Mouse (Mus musculus) thymus, postnatal 14 days (tissue): ENCODE measurements around the gene Msh4.
"Not testable (repeated sequence)": the region's sequence is repeated elsewhere in the genome, so short reads cannot be mapped to it uniquely, and the experiment has no call there.

Source experiments
- DNase-seq: peaks from one replicate; pipeline ENCODE4 v3.0.0; 2021

The Msh4 gene

DNA sequence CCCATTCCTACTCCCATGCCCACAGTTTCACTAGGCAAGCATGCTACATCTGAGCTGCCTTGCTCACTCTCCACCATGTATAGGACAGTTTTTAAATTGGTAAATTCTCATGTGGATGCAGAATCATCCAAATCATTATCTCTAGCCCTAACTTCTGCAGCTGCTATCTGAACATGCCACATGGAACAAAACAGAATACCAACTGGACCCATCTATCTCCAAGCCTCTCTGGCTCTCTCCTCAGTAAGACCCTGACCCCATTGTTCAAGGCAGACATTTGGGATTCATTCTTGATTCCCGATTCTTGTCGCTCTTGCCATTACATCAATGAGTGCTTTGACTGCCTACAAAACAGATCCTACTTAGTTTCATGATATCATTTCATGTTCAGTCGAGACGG lies 59.8 kb downstream of the Msh4 start:
- no peak for DNase-seq

DNA sequence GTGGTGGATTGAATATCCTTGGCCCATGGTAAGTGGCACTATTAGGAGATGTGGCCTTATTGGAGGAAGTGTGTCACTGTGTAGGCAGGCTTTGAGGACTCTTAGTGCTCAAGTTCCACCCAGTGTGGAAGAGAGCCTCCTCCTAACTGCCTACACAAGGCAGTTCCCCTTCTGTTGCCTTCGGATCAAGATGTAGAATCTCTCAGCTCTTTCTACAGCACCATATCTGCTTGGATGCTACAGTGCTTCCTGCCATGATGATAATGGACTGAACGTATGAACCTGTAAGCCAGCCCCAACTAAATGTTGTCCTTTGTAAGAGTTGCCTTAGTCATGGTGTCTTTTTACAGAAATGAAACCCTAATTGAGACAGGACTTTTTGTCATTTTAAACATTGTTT lies 60.4 kb downstream of the Msh4 start:
- DNase-seq, result no peak

DNA sequence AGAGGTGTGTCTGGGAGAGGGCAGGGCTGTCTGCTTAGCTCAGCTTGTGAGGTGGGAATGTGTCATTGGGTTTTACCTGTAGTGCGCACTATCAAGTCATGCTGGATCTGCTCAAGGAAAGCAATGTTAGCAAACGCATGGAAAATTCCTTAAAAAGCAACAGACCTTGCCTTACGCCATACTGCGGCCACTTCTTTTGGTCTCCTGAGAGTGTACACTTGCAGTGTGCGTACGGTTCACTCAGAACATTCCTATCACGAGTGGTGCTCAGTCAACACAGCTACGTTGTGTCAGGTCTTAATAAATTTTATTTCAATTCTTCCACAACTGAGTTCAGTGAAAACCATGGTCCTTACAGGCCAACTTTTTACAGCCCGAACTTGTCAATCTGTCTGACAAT lies 61.2 kb downstream of the Msh4 start:
- no peak for DNase-seq

DNA sequence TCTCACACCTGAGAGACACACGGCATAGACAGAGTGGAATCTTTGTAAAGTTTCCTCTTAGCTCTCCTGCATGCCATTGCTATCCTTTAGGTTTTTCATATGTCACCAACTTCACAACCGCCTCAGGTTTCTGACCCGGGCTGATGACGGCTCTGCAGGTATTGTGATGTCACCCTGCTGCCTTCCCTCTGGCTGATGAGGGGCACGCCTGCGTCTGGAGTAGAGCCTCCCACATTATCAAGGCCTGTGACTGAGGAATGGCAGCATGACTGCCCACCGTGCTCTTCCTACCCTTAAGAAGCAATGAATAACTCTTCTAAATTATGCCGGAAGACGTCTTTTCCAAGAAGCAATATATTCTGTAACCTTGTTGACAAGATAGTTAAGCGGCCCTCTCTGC lies 61.9 kb downstream of the Msh4 start, which contains the start of gene Asb17:
TSS of gene Asb17 (plus strand) at position 180 of the 400 bp plus-strand sequence.
- no peak for DNase-seq

- no peak for DNase-seq
Measured at GRCm38 (mm10) chr3:153837593-153837992, 68.3 kb downstream of the Msh4 start.

- DNase-seq, result no peak
Measured at GRCm38 (mm10) chr3:153836316-153836715, 69.6 kb downstream of the Msh4 start.

GRCm38 (mm10) chr3:153835455-153836086 lies 70.4 kb downstream of the Msh4 start:
- peak; percentile 76 for DNase-seq

DNA sequence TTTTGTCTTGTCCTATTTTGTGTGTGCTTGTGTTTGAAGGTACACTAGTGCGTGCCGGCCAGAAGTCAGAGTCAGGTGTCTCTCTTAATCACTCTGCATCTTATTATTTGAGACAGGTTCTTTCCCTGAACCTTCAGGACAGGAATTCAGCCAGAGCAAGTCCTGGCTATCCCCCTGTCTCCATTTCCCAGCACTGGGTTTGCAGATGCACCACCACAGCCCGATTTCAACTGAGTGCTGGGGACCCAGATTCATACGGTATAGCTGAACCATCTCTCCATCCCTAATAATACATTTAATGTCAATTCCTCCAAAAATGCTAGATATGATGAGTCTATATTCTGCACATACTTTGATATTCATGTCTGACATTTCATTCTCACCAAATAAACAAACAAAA lies 71.9 kb downstream of the Msh4 start:
- no peak for DNase-seq

- DNase-seq, result no peak
Measured at GRCm38 (mm10) chr3:153832654-153832945, 73.3 kb downstream of the Msh4 start.

DNA sequence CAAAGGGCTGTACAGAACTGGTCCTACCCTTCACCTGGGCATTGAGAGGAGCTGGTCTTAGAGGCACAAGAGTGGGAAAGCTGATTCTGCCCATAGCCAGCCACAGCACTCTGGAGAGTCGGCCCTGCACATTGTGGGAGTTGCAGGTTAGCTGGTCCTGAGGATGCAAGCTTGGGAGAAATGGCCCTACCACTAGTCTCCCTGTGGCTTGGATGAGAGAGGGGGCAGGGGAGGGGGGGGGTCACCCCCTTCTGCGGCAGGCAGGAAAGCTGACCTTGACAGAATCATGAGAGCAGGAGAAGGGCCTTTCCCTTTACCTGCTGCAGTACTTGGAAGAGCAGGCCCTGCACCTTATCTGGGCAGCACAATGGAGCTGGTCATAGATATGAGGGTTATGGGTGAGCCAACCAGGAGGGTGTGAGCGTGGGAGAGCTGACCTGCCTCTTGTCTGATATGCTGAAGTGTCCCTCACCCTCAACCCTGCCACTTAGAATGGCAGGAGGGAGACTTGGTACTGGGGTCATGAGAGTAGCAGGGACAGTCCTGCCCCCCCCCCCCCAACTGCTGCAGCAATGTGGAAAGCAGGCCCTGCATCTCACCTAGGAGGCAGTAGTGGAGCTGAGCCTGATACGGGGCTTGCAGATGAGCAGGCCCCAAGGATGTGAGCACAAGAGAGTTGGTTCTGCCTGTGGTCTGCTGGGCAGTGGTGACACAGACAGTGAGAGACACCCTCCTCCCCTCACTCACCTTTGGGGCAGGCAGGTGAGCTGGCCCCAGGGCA lies 73.9 kb downstream of the Msh4 start:
- DNase-seq, result no peak

- DNase-seq, result peak; percentile 60
Measured at GRCm38 (mm10) chr3:153831014-153831872, 74.7 kb downstream of the Msh4 start.

DNA sequence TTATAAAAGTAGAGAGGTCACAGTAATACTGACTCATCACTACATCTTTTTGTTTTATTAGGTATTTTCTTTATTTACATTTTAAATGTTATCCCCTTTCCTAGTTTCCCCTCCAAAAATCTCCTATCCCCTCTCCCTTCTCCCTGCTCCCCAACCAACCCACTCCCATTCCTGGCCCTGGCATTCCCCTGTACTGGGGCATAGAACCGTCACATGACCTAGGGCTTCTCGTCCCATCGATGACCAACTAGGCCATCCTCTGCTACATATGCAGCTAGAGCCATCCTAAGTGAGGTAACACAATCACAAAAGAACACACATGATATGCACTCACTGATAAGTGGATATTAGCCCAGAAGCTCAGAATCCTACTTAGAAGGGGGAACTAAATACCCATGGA lies 76.2 kb downstream of the Msh4 start:
- DNase-seq, result not testable (repeated sequence)

- DNase-seq, result no peak
Measured at GRCm38 (mm10) chr3:153826616-153827015, 79.3 kb downstream of the Msh4 start.

DNA sequence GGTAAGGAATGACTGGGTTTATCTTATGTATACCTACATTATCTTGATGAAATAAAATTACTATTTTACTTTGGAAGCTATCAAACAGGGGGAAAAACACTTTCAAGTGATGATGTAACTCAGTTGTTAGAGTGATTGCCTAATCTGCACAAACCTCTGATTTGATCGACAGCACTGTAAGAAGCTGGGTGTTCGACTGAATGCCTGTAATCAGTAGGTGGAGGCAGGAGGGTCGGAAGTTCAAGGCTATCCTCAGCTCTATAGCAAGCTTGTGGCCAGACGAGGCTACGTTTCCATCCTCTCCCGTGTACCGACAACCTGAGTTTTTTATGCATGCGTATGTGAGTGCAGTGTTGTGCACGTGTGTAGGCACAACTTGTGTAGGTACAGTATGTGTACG lies 80.7 kb downstream of the Msh4 start:
- DNase-seq, result no peak

DNA sequence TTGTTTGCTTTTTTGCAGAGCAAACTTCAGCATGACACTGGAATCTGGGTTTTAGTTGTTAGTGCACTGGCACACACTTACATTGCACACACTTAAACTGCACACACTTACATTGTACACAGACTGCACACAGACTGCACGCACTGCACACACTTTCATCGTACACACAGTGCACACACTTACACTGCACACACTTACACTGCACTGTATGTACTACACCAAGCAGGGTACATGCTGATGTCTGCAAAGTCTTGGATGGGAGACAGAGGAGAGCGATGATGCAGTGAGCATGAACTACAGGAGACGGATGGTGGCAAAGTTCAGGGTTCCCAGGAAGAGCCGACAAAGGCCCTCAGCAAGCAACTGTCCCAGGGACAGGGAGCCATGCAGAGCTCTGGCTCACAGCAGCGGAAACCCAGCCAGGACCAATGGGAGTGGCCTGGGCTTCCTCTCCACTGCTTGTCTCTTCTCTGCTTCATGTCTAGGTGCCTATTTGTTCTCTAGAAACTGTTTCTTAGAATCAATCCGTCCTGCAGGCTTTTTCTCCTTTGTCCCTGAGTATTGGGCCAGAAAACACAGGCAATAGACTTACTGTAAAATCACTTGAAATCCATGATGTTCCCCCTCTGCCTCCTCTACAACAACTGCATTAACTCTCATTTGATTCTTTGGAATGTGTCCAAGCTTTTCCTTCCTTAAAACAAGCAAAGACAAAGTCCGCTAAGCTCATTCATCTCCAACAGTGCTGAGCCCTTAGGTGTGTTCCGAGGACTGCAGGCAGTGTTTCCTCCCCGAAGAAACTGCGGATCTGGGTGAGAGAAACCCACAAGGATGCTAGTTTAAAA lies 82.0 kb downstream of the Msh4 start:
- DNase-seq, result no peak

GRCm38 (mm10) chr3:153819438-153819837 lies 86.5 kb downstream of the Msh4 start:
- DNase-seq, result no peak

DNA sequence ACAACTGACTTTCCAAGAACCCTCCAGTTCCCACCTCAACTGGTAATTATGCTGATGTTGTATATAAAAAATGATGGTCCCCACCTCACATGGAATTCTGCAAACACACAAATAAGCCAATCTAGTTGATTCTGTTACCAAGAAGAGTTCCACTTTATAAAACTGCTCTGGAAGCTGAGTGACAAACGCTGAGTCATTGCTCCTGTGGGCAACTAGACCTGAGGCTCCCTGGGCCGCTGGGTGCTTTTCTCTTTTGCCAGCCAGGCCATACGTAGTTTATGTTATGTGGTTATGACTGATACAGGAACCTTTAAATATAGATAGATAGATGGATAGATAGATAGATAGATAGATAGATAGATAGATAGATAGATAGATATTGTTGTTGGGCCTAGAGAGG lies 87.2 kb downstream of the Msh4 start:
- no peak for DNase-seq

- DNase-seq, result no peak
Measured at GRCm38 (mm10) chr3:153817376-153817890, 88.5 kb downstream of the Msh4 start.

DNA sequence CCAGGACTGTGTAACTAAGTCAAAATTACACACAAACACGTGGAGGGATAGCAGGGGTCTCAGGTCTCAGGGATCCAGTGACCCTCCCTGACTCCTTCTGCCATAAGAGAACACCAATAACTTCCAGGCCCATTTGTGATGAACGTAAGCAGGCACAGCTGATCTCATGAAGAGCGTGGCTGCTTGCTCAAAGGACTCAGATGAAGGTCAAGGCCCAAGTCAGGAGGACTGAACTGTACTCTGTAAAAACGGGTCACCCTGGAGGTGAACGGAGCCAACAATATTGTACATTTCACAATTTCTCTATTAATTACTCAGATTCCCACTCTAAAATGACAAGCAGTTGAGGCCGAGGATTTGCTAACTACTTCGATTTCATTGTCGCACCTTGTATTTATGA lies 91.9 kb downstream of the Msh4 start:
- DNase-seq, result no peak

DNA sequence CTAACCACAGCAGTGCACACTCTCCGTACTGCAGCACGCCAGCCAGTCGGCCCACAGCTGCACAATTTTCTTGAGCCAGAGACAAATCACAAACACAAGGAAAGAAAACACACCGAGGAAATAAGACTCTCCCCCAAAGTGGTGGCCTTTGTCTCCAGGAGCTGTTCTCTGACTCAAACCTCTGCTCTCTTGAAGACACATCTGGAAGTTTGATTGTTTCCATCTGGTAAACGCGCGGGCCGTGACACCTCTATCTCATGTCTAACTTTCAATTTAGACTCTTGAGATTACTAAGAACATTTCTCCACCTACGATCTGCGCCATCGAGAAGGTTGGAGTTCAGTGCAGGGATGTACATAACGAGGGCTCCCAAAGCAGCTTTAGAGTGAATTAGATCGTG lies 97.5 kb downstream of the Msh4 start:
- DNase-seq, result no peak

- DNase-seq, result no peak
Measured at GRCm38 (mm10) chr3:153807444-153808149, 98.3 kb downstream of the Msh4 start.
